Comparison of ENCODE assay signal across 21 mouse cellular contexts in genomic region chr11:9441192-9441591, GRCm38 (mm10).
A peak's percentile ranks its signal among the peaks of the same experiment; 100 is the strongest.
DNase-seq lines count a peak whose midpoint lies in the region; ATAC-seq lines count a peak whose summit lies in the region.
"Had no signal": no experiment of that assay in that cellular context is flagged by ENCODE, and none has a peak within 500 bp of the region (broad histone marks: within the 10 kb centered on the region; RNA-seq: fewer than 3 reads in every experiment).

No protein-coding gene starts in this region.

- intact Hi-C loops in left cerebral cortex, postnatal 36 days (cut with DNase I): no loop called here

- H3K9ac ChIP-seq in forebrain, embryonic 13.5 days: no peak overlapping the region
- no peak overlapping the region for H3K9ac ChIP-seq in forebrain, embryonic 11.5 days (ENCODE audit: low read length)
- H3K9ac ChIP-seq: embryonic facial prominence, embryonic 15.5 days; hindbrain, embryonic 12.5 days; intestine, embryonic 15.5 days had no signal

- DNase-seq in forebrain, embryonic 11.5 days (ENCODE audit: low spot score): no peak
- DNase-seq in left cerebral cortex, adult 11 months (ENCODE audit: low spot score): peak; percentile 13
- no peak for DNase-seq in left cerebral cortex, postnatal 36 days (ENCODE audit: low spot score in 2 of 2)
- peak; percentile 11 for DNase-seq in right cerebral cortex, adult 18-20 months
- no peak for DNase-seq in right cerebral cortex, postnatal 10 days (ENCODE audit: low spot score in 2 of 2)
- no peak for DNase-seq in layer of hippocampus, adult 9-10 months (ENCODE audit: low spot score)
- DNase-seq in kidney, adult 9 months: no peak
- DNase-seq: adrenal gland, postnatal 10 days; cerebellum, adult 18-20 months; cerebellum, adult 9-11 months; embryo, embryonic 11 days; gastrocnemius, postnatal 10 days; heart, adult 18-20 months; heart, postnatal 10 days; heart, postnatal 4 days had no signal

- ATAC-seq in forebrain, embryonic 13.5 days: peak; percentile 80
- no peak for ATAC-seq in forebrain, embryonic 11.5 days (replicated peaks; ENCODE audit: low FRiP score)
- ATAC-seq: intestine, embryonic 15.5 days had no signal

- H3K9me3 ChIP-seq in forebrain, embryonic 13.5 days (replicated peaks): no peaks in the 10 kb centered on the region
- H3K9me3 ChIP-seq in forebrain, embryonic 11.5 days (ENCODE audit: control insufficient read depth, low read length): no peaks in the 10 kb centered on the region
- H3K9me3 ChIP-seq: embryonic facial prominence, embryonic 15.5 days; heart, embryonic 10.5 days; hindbrain, embryonic 12.5 days; intestine, embryonic 15.5 days had no signal

- no peaks in the 10 kb centered on the region for H3K27me3 ChIP-seq in forebrain, embryonic 13.5 days
- H3K27me3 ChIP-seq in forebrain, embryonic 11.5 days (ENCODE audit: control insufficient read depth, insufficient read depth, low read length): no peaks in the 10 kb centered on the region
- H3K27me3 ChIP-seq: embryonic facial prominence, embryonic 15.5 days; hindbrain, embryonic 12.5 days; intestine, embryonic 15.5 days had no signal

- H3K4me2 ChIP-seq in forebrain, embryonic 13.5 days: no peak overlapping the region
- no peak overlapping the region for H3K4me2 ChIP-seq in forebrain, embryonic 11.5 days (ENCODE audit: low read depth, low read length, severe bottlenecking)
- H3K4me2 ChIP-seq: embryonic facial prominence, embryonic 15.5 days; hindbrain, embryonic 12.5 days; intestine, embryonic 15.5 days had no signal

- peaks cover 12% of the 10 kb centered on the region for H3K4me1 ChIP-seq in forebrain, embryonic 13.5 days
- no peaks in the 10 kb centered on the region for H3K4me1 ChIP-seq in forebrain, embryonic 11.5 days (replicated peaks; ENCODE audit: control insufficient read depth, insufficient read depth, low read length)
- H3K4me1 ChIP-seq: embryonic facial prominence, embryonic 15.5 days; heart, embryonic 10.5 days; hindbrain, embryonic 12.5 days; intestine, embryonic 15.5 days had no signal

- H3K36me3 ChIP-seq in forebrain, embryonic 13.5 days (ENCODE audit: poor library complexity, severe bottlenecking): no peaks in the 10 kb centered on the region
- no peaks in the 10 kb centered on the region for H3K36me3 ChIP-seq in forebrain, embryonic 11.5 days (ENCODE audit: control insufficient read depth, insufficient read depth, low read length)
- H3K36me3 ChIP-seq: embryonic facial prominence, embryonic 15.5 days; heart, embryonic 10.5 days; hindbrain, embryonic 12.5 days; intestine, embryonic 15.5 days had no signal

- 51% methylated on average over 4 of the region's 4 CpGs for WGBS in forebrain, embryonic 13.5 days
- WGBS in forebrain, embryonic 11.5 days: 78% methylated on average over 4 of the region's 4 CpGs

- H3K27ac ChIP-seq in forebrain, embryonic 13.5 days: no peak overlapping the region
- H3K27ac ChIP-seq in forebrain, embryonic 11.5 days (ENCODE audit: low read depth, low read length): no peak overlapping the region
- H3K27ac ChIP-seq: embryonic facial prominence, embryonic 15.5 days; heart, embryonic 10.5 days; hindbrain, embryonic 12.5 days; intestine, embryonic 15.5 days had no signal

- H3K4me3 ChIP-seq in forebrain, embryonic 13.5 days: no peak overlapping the region
- H3K4me3 ChIP-seq in forebrain, embryonic 11.5 days (ENCODE audit: low read depth, low read length): no peak overlapping the region
- H3K4me3 ChIP-seq: embryonic facial prominence, embryonic 15.5 days; erythroblast, embryonic 14.5 days; heart, embryonic 10.5 days; hindbrain, embryonic 12.5 days; intestine, embryonic 15.5 days had no signal

Comparison
In these comparisons a context has a peak if more than half of its experiments do, and no peak if none do; other contexts are left out.
1. DNase-seq: peak in left cerebral cortex, adult 11 months (single experiment) and right cerebral cortex, adult 18-20 months (single experiment); none in forebrain, embryonic 11.5 days (single experiment), left cerebral cortex, postnatal 36 days (0 of 2), right cerebral cortex, postnatal 10 days (0 of 2), layer of hippocampus, adult 9-10 months (single experiment) and kidney, adult 9 months (single experiment).